Comparison of ENCODE assay signal across 9 mouse cellular contexts in genomic region chr17:12723986-12724766, GRCm38 (mm10). TPM values are rescaled to one million over a fixed set of nuclear protein-coding genes. Genes with fewer than 3 reads are reported as not detected.
DNase-seq lines count a peak whose midpoint lies in the region; ATAC-seq lines count a peak whose summit lies in the region.
"Had no signal": no experiment of that assay in that cellular context is flagged by ENCODE, and none has a peak within 500 bp of the region (broad histone marks: within the 10 kb centered on the region; RNA-seq: fewer than 3 reads in every experiment).

No protein-coding gene starts in this region.

- H3K4me2 ChIP-seq in heart, embryonic 13.5 days = peak overlapping the region; percentile 27
- no peak overlapping the region for H3K4me2 ChIP-seq in limb, embryonic 11.5 days (ENCODE audit: low read depth, severe bottlenecking)
- no peak overlapping the region for H3K4me2 ChIP-seq in stomach, embryonic 14.5 days (replicated peaks; ENCODE audit: low read depth, low read length)
- no peak overlapping the region for H3K4me2 ChIP-seq in midbrain, embryonic 11.5 days

- H3K9ac ChIP-seq in heart, embryonic 13.5 days = peak overlapping the region; percentile 68
- H3K9ac ChIP-seq in limb, embryonic 11.5 days (ENCODE audit: low read length) = no peak overlapping the region
- no peak overlapping the region for H3K9ac ChIP-seq in stomach, embryonic 14.5 days (replicated peaks; ENCODE audit: low read depth, low read length)
- no peak overlapping the region for H3K9ac ChIP-seq in midbrain, embryonic 11.5 days (ENCODE audit: low read length)

- H3K9me3 ChIP-seq in heart, embryonic 13.5 days = no peaks in the 10 kb centered on the region
- H3K9me3 ChIP-seq in limb, embryonic 11.5 days (ENCODE audit: control insufficient read depth, low read length) = no peaks in the 10 kb centered on the region
- H3K9me3 ChIP-seq in stomach, embryonic 14.5 days (ENCODE audit: control insufficient read depth, low read depth, low read length) = no peaks in the 10 kb centered on the region
- H3K9me3 ChIP-seq in midbrain, embryonic 11.5 days (ENCODE audit: control insufficient read depth, low read length) = no peaks in the 10 kb centered on the region
- H3K9me3 ChIP-seq: megakaryocyte, embryonic 14.5 days had no signal

- no peaks in the 10 kb centered on the region for H3K27me3 ChIP-seq in heart, embryonic 13.5 days (replicated peaks)
- H3K27me3 ChIP-seq in limb, embryonic 11.5 days (ENCODE audit: control insufficient read depth, insufficient read depth, low read length) = no peaks in the 10 kb centered on the region
- H3K27me3 ChIP-seq in stomach, embryonic 14.5 days (ENCODE audit: control insufficient read depth, insufficient read depth, low read length) = no peaks in the 10 kb centered on the region
- H3K27me3 ChIP-seq in midbrain, embryonic 11.5 days (ENCODE audit: control insufficient read depth, insufficient read depth, low read length) = no peaks in the 10 kb centered on the region

- DNase-seq in urinary bladder, postnatal 14 days (ENCODE audit: low spot score) = peak; percentile 47
- no peak for DNase-seq in urinary bladder, postnatal 4 days (ENCODE audit: low spot score in 2 of 2)
- DNase-seq in limb, embryonic 11.5 days (ENCODE audit: low spot score) = no peak
- no peak for DNase-seq in midbrain, embryonic 11.5 days (ENCODE audit: low spot score, missing footprints)
- DNase-seq in layer of hippocampus, postnatal 36 days = no peak
- DNase-seq in embryo, embryonic 10.5 days (ENCODE audit: low spot score) = no peak

- H3K4me3 ChIP-seq in heart, embryonic 13.5 days = no peak overlapping the region
- H3K4me3 ChIP-seq in limb, embryonic 11.5 days (ENCODE audit: low read depth, low read length) = no peak overlapping the region
- H3K4me3 ChIP-seq in stomach, embryonic 14.5 days (ENCODE audit: low read depth, low read length) = no peak overlapping the region
- no peak overlapping the region for H3K4me3 ChIP-seq in midbrain, embryonic 11.5 days (ENCODE audit: low read depth, low read length)
- H3K4me3 ChIP-seq: megakaryocyte, embryonic 14.5 days had no signal

- peak overlapping the region; percentile 91 for H3K27ac ChIP-seq in heart, embryonic 13.5 days (replicated peaks)
- H3K27ac ChIP-seq in limb, embryonic 11.5 days (replicated peaks; ENCODE audit: low read depth, low read length) = peak overlapping the region; percentile 85
- peak overlapping the region; percentile 82 for H3K27ac ChIP-seq in stomach, embryonic 14.5 days (ENCODE audit: low read length)
- no peak overlapping the region for H3K27ac ChIP-seq in midbrain, embryonic 11.5 days (ENCODE audit: low read depth, low read length)

- peak; percentile 56; the same call in 1 of the 2 replicates for ATAC-seq in heart, embryonic 13.5 days (ENCODE audit: extremely low read depth, insufficient number of reproducible peaks, low FRiP score, low TSS enrichment)
- ATAC-seq in limb, embryonic 11.5 days (ENCODE audit: insufficient number of reproducible peaks, low FRiP score, low TSS enrichment, low read depth) = no peak
- ATAC-seq in stomach, embryonic 14.5 days (ENCODE audit: insufficient number of reproducible peaks, insufficient read depth, low FRiP score, low read depth) = peak; percentile 68
- no peak for ATAC-seq in midbrain, embryonic 11.5 days (ENCODE audit: low FRiP score)

- WGBS in heart, embryonic 13.5 days = 18% methylated on average over 5 of the region's 5 CpGs
- WGBS in limb, embryonic 11.5 days = 82% methylated on average over 5 of the region's 5 CpGs
- WGBS in stomach, embryonic 14.5 days = 57% methylated on average over 5 of the region's 5 CpGs
- 84% methylated on average over 5 of the region's 5 CpGs for WGBS in midbrain, embryonic 11.5 days

- H3K4me1 ChIP-seq in heart, embryonic 13.5 days = peaks cover 95% of the 10 kb centered on the region
- H3K4me1 ChIP-seq in limb, embryonic 11.5 days (ENCODE audit: control insufficient read depth, insufficient read depth, low read length) = peaks cover 37% of the 10 kb centered on the region
- peaks cover 31% of the 10 kb centered on the region for H3K4me1 ChIP-seq in stomach, embryonic 14.5 days (ENCODE audit: control insufficient read depth, insufficient read depth, low read length)
- no peaks in the 10 kb centered on the region for H3K4me1 ChIP-seq in midbrain, embryonic 11.5 days (ENCODE audit: control insufficient read depth, insufficient read depth, low read length)

- peaks cover 91% of the 10 kb centered on the region for H3K36me3 ChIP-seq in heart, embryonic 13.5 days
- H3K36me3 ChIP-seq in limb, embryonic 11.5 days (ENCODE audit: control insufficient read depth, insufficient read depth, low read length) = no peaks in the 10 kb centered on the region; the same call in 1 of the 2 replicates
- peaks cover 10% of the 10 kb centered on the region for H3K36me3 ChIP-seq in stomach, embryonic 14.5 days (ENCODE audit: control insufficient read depth, insufficient read depth, low read length)
- peaks cover 3% of the 10 kb centered on the region; the same call in 1 of the 2 replicates for H3K36me3 ChIP-seq in midbrain, embryonic 11.5 days (ENCODE audit: control insufficient read depth, insufficient read depth, low read length)

RNA-seq across cellular contexts. Expression of gene Igf2r, which starts 45.3 kb away (rescaled TPM):
- 142 and 143 TPM in 2 replicates for polyA plus RNA-seq in heart, embryonic 13.5 days (2015; fragmentation: Nextera tagmentation; extraction: Ambion mirVana)
- 28.0 and 31.5 TPM in 2 replicates for polyA plus RNA-seq in limb, embryonic 11.5 days (2014; fragmentation: Nextera tagmentation; extraction: Ambion mirVana)
- polyA plus RNA-seq in stomach, embryonic 14.5 days (2014; fragmentation: Nextera tagmentation; extraction: Ambion mirVana) = 46.0 and 51.7 TPM in 2 replicates
- 13.3 and 14.9 TPM in 2 replicates for polyA plus RNA-seq in midbrain, embryonic 11.5 days (2014; fragmentation: Nextera tagmentation; extraction: Ambion mirVana)
- total RNA-seq in layer of hippocampus, postnatal 36 days (2021) = 10 to 100 TPM; 29.0 to 30.9 TPM

RNA-seq across cellular contexts. Expression of gene Slc22a1, which starts 48.5 kb away (rescaled TPM):
- 12.0 and 15.1 TPM in 2 replicates for polyA plus RNA-seq in heart, embryonic 13.5 days (2015; fragmentation: Nextera tagmentation; extraction: Ambion mirVana)
- polyA plus RNA-seq in limb, embryonic 11.5 days (2014; fragmentation: Nextera tagmentation; extraction: Ambion mirVana) = not detected in 2 replicates
- polyA plus RNA-seq in stomach, embryonic 14.5 days (2014; fragmentation: Nextera tagmentation; extraction: Ambion mirVana) = 0.90 TPM in 1 of 2 replicates, not detected in the other
- not detected in 2 replicates for polyA plus RNA-seq in midbrain, embryonic 11.5 days (2014; fragmentation: Nextera tagmentation; extraction: Ambion mirVana)
- total RNA-seq in layer of hippocampus, postnatal 36 days (2021) = not detected

Comparison
In these comparisons a context has a peak if more than half of its experiments do, and no peak if none do; other contexts are left out.
1. ATAC-seq: peak in heart, embryonic 13.5 days (single experiment) and stomach, embryonic 14.5 days (single experiment); none in limb, embryonic 11.5 days (single experiment) and midbrain, embryonic 11.5 days (single experiment).